Mouse (Mus musculus) megakaryocyte, embryonic 14.5 days (primary cell): ENCODE measurements around the gene Zfp592.

Source experiments
- FLI1 ChIP-seq: IDR thresholded peaks from 2 replicates; pipeline ENCODE4 v1.6.1; 2012; ENCODE audit warnings: low read length, inconsistent platforms, mixed read lengths
- GATA1 ChIP-seq: IDR thresholded peaks from 3 replicates; pipeline ENCODE4 v1.6.1; 2012; ENCODE audit warnings: mixed read lengths, low read length, inconsistent platforms, borderline replicate concordance

- TF ChIP-seq FLI1 (no peak), GATA1 (no peak)
Measured at GRCm38 (mm10) chr7:80962799-80963198, 30.7 kb upstream of the Zfp592 start.
